Mouse (Mus musculus): ENCODE measurements around the gene Slc39a10.

DNA sequence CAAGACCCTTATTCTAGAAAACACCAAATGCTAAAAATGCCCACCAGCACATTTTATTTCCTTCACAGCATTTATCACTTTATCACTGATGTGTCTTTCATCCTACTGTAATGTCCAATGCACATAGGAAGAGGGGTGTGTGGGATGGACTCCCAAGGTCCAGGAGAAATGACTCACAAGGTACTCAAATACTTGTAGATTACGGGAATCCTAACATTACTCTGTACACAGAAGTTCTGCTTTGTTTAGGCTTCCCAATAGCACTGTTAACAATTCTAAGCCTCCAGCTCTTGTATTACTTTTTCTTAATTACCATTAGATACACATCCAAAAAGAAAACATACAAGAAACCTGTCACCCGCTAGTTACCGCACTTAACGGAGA lies 40.4 kb downstream of the Slc39a10 start:
- TF ChIP-seq POLR2A (IDR thresholded peaks at IDR 0.05; ENCODE audit: insufficient read depth, low read depth, low read length) (no peak), CTCF (IDR thresholded peaks at IDR 0.05; ENCODE audit: insufficient read depth, low read depth, low read length) (no peak)

All from olfactory bulb, adult 2 months (tissue).